Mouse (Mus musculus) heart, adult 2 months (tissue): ENCODE results near the gene Il33. TPM values are rescaled to one million over a fixed set of nuclear protein-coding genes. Genes with fewer than 3 reads are reported as not detected.
"Not testable (repeated sequence)": the region's sequence is repeated elsewhere in the genome, so short reads cannot be mapped to it uniquely, and the experiment has no call there.

Experiments used
- DNase-seq, 2 experiments: peaks; one replicate each; pipeline ENCODE4 v3.0.0; 2021
- H3K27ac ChIP-seq: fragments of 200-600 bp; 2 replicates; pipeline ENCODE4 v1.8.1; 2022
- H3K27me3 ChIP-seq: fragments of 200-500 bp; 2 replicates; pipeline ENCODE4 v1.6.1; 2012; ENCODE audit warnings: mild to moderate bottlenecking, low read length, inconsistent platforms, mixed read lengths; ENCODE audit not compliant: control insufficient read depth, insufficient read depth
- H3K36me3 ChIP-seq: fragments of 200-500 bp; 2 replicates; pipeline ENCODE4 v1.6.1; 2012; ENCODE audit warnings: low read length, inconsistent platforms; ENCODE audit not compliant: control insufficient read depth, insufficient read depth
- H3K4me1 ChIP-seq: fragments of 200-500 bp; 2 replicates; pipeline ENCODE4 v1.6.1; 2011; ENCODE audit warnings: low read length; ENCODE audit not compliant: control insufficient read depth, insufficient read depth
- H3K4me3 ChIP-seq: fragments of 200-600 bp; 2 replicates; pipeline ENCODE4 v1.8.1; 2022
- H3K79me2 ChIP-seq: fragments of 200-500 bp; replicated peaks from 2 replicates; pipeline ENCODE4 v1.6.1; 2012; ENCODE audit warnings: mild to moderate bottlenecking, inconsistent platforms, low read length, moderate library complexity, mixed read lengths; ENCODE audit not compliant: control insufficient read depth, insufficient read depth
- H3K9ac ChIP-seq: fragments of 200-500 bp; 2 replicates; pipeline ENCODE4 v1.6.1; 2012; ENCODE audit warnings: low read depth, mild to moderate bottlenecking, control low read depth, inconsistent platforms, low read length, mixed read lengths
- CTCF ChIP-seq: fragments of 200-600 bp; IDR thresholded peaks from 2 replicates; pipeline ENCODE4 v1.8.1; 2022; ENCODE audit warnings: antibody characterized with exemption, mild to moderate bottlenecking, moderate library complexity
- EP300 ChIP-seq: fragments of 200-500 bp; IDR thresholded peaks from 2 replicates; pipeline ENCODE4 v1.6.1; 2011; ENCODE audit warnings: low read depth, low read length, control low read depth; ENCODE audit not compliant: insufficient read depth
- POLR2A ChIP-seq: fragments of 200-500 bp; IDR thresholded peaks from 2 replicates; pipeline ENCODE4 v1.6.1; 2011; ENCODE audit warnings: mild to moderate bottlenecking, low read depth, low read length, control low read depth; ENCODE audit not compliant: insufficient read depth
- WGBS: fragments of 180-500 bp; shearing (Covaris S2); methylation state at CpG from one replicate; pipeline ENCODE4 v1.1.7; 2018; 5-methylcytosine and 5-hydroxymethylcytosine counted together
- intact Hi-C: fragments of 180-260 bp; cut with DNase I; formaldehyde crosslinking; loops from one replicate; pipeline ENCODE4 v1.15.1; 2025
- polyA plus RNA-seq: library from polyadenylated mRNA; depleted of rRNA; stranded (reverse); fragments of >200 nt; gene quantifications from 2 replicates; pipeline ENCODE4 v1.2.3, GENCODE M21; 2012
- total RNA-seq, 2 experiments: library from RNA; stranded (reverse); gene quantifications; 2 replicates each; pipeline ENCODE4 v1.2.3; 2021

Gene Il33
- total and polyA plus RNA-seq, 3 experiments: 3.7 to 8.2 (median 5.7) TPM

GRCm38 (mm10) chr19:29941208-29941607 is 16.3 kb downstream of the Il33 start:
- no peak for DNase-seq
- Histone ChIP-seq H3K27me3 (no peaks in the 10 kb centered on the region), H3K79me2 (no peaks in the 10 kb centered on the region), H3K27ac (no peak overlapping the region), H3K4me3 (no peak overlapping the region), H3K4me1 (peaks cover 13% of the 10 kb centered on the region), H3K36me3 (no peaks in the 10 kb centered on the region), H3K9ac (no peak overlapping the region)
- intact Hi-C loops: loop anchor here (10.0 kb wide), 1 partner anchor 116 kb away; no protein-coding TSS in a partner anchor
- WGBS: 85% methylated on average over 7 of the region's 7 CpGs
- no peak for TF ChIP-seq CTCF
- TF ChIP-seq EP300: no peak
- no peak for TF ChIP-seq POLR2A

GRCm38 (mm10) chr19:29942358-29942757 is 17.4 kb downstream of the Il33 start:
- H3K9ac ChIP-seq: no peak overlapping the region
- no peak overlapping the region for H3K4me3 ChIP-seq
- no peaks in the 10 kb centered on the region for H3K79me2 ChIP-seq
- H3K36me3 ChIP-seq: no peaks in the 10 kb centered on the region
- H3K27ac ChIP-seq: no peak overlapping the region
- no peak for DNase-seq
- H3K27me3 ChIP-seq: no peaks in the 10 kb centered on the region
- WGBS: 74% methylated on average over 6 of the region's 6 CpGs
- TF ChIP-seq CTCF (no peak), EP300 (no peak), POLR2A (no peak)
- H3K4me1 ChIP-seq: peaks cover 13% of the 10 kb centered on the region
- intact Hi-C loops: loop anchor here (10.0 kb wide), 1 partner anchor 118 kb away; no protein-coding TSS in a partner anchor

- H3K79me2 ChIP-seq: no peaks in the 10 kb centered on the region
- no peak for TF ChIP-seq EP300
- TF ChIP-seq CTCF: no peak
- no peak for TF ChIP-seq POLR2A
- intact Hi-C loops: loop anchor here (10.0 kb wide), 1 partner anchor 120 kb away; no protein-coding TSS in a partner anchor
- no peaks in the 10 kb centered on the region for H3K36me3 ChIP-seq
- H3K27me3 ChIP-seq: no peaks in the 10 kb centered on the region
- no peak overlapping the region for H3K4me3 ChIP-seq
- H3K27ac ChIP-seq: no peak overlapping the region
- H3K9ac ChIP-seq: no peak overlapping the region
- DNase-seq: no peak
- WGBS: 87% methylated on average over 5 of the region's 5 CpGs
- peaks cover 11% of the 10 kb centered on the region for H3K4me1 ChIP-seq
Observed at GRCm38 (mm10) chr19:29944426-29944825, 19.5 kb downstream of the Il33 start.

DNA sequence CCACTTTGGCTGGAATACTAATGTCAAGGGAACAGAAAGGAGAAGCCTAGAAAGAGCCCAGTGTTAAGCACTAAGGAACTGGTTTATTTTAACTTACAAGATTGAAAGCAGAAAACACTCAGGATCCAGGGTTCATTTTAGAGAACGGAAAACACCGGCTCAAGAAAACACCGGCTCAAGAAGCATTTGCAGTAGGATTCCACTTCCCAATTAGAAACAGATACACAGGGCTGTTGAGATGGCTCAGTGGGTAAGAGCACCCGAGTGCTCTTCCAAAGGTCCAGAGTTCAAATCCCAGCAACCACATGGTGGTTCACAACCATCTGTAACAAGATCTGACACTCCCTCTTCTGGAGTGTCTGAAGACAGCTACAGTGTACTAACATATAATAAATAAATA is 20.0 kb downstream of the Il33 start:
- H3K4me3 ChIP-seq, H3K27ac ChIP-seq, H3K4me1 ChIP-seq, H3K9ac ChIP-seq, H3K79me2 ChIP-seq, H3K36me3 ChIP-seq, DNase-seq, H3K27me3 ChIP-seq: not testable (repeated sequence)
- WGBS: 87% methylated on average over 4 of the region's 4 CpGs
- intact Hi-C loops: loop anchor here (10.0 kb wide), 1 partner anchor 120 kb away; no protein-coding TSS in a partner anchor

GRCm38 (mm10) chr19:29945557-29946422 is 20.9 kb downstream of the Il33 start:
- Histone ChIP-seq H3K36me3 (no peaks in the 10 kb centered on the region), H3K4me1 (peaks cover 5% of the 10 kb centered on the region; the same call in 1 of the 2 replicates), H3K4me3 (no peak overlapping the region), H3K27ac (no peak overlapping the region), H3K9ac (no peak overlapping the region), H3K79me2 (no peaks in the 10 kb centered on the region), H3K27me3 (no peaks in the 10 kb centered on the region)
- no peak for DNase-seq
- TF ChIP-seq EP300 (no peak), POLR2A (no peak)
- intact Hi-C loops: loop anchor here (10.0 kb wide), 1 partner anchor 121 kb away; no protein-coding TSS in a partner anchor
- WGBS: 16% methylated on average over 11 of the region's 11 CpGs

DNA sequence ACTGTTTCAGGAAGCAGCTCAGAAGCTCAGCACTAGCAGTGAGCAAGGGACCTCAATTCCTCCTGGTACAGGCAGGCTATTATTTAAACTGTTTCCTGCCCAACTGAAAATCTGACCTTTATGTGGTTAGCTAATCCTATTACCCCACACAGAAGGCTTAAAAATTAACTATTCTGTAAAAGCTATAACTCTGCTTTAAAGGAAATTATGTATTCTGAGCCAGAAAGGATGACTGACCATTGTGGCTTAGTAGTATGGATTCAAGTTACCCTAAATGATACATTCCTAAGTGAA is 21.5 kb downstream of the Il33 start:
- H3K4me3 ChIP-seq: no peak overlapping the region
- H3K27ac ChIP-seq: no peak overlapping the region
- H3K4me1 ChIP-seq: peaks cover 5% of the 10 kb centered on the region; the same call in 1 of the 2 replicates
- no peaks in the 10 kb centered on the region for H3K27me3 ChIP-seq
- no peak for DNase-seq
- intact Hi-C loops: loop anchor here (10.0 kb wide), 1 partner anchor 122 kb away; no protein-coding TSS in a partner anchor
- no peaks in the 10 kb centered on the region for H3K36me3 ChIP-seq
- TF ChIP-seq EP300: no peak
- TF ChIP-seq CTCF: no peak
- TF ChIP-seq POLR2A: no peak
- no peaks in the 10 kb centered on the region for H3K79me2 ChIP-seq
- no peak overlapping the region for H3K9ac ChIP-seq
